Mouse (Mus musculus): ENCODE measurements around the gene Mtnr1a. TPM values are rescaled to one million over a fixed set of nuclear protein-coding genes. Genes with fewer than 3 reads are reported as not detected.
A peak's percentile ranks its signal among the peaks of the same experiment; 100 is the strongest.

Gene Mtnr1a
- polyA plus RNA-seq, 1 experiment from 2014 or later, result 0.63 TPM

DNA sequence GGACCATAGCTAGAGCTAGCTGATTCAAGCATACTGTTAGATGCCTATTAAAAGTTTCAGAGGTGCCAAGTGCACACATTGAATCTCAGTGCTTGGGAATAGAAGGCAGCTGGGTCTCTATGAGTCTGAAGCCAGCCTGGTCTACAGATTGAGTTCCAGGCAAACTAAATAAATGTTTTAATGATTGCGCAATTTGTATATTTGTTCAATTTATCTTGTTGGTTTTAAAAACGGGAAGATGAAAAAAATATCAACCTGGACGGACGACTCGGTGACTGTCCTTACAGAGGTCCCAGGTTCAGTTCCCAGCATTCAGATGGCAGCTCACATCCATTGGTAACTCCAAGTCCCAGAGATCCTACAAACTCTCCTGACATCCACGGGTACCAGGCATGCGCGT, 2.0 kb downstream of the Mtnr1a start:
- no peak for ATAC-seq (ENCODE audit: low FRiP score)
- Histone ChIP-seq H3K27ac (ENCODE audit: low read depth, low read length) (no peak overlapping the region), H3K9me3 (ENCODE audit: control insufficient read depth, low read length) (no peaks in the 10 kb centered on the region), H3K4me3 (ENCODE audit: low read depth, low read length) (no peak overlapping the region), H3K9ac (ENCODE audit: low read length) (no peak overlapping the region), H3K36me3 (ENCODE audit: control insufficient read depth, insufficient read depth, low read length) (no peaks in the 10 kb centered on the region), H3K4me2 (no peak overlapping the region), H3K4me1 (ENCODE audit: control insufficient read depth, insufficient read depth, low read length) (peaks cover 3% of the 10 kb centered on the region; the same call in 1 of the 2 replicates), H3K27me3 (ENCODE audit: control insufficient read depth, insufficient read depth, low read length) (peaks cover 2% of the 10 kb centered on the region; the same call in 1 of the 2 replicates)
- 94% methylated on average over 8 of the region's 8 CpGs for WGBS
- DNase-seq (ENCODE audit: low spot score, missing footprints), result no peak

- WGBS, result 81% methylated on average over 3 of the region's 3 CpGs
Observed at GRCm38 (mm10) chr8:45080850-45081249, 11.9 kb downstream of the Mtnr1a start.

DNA sequence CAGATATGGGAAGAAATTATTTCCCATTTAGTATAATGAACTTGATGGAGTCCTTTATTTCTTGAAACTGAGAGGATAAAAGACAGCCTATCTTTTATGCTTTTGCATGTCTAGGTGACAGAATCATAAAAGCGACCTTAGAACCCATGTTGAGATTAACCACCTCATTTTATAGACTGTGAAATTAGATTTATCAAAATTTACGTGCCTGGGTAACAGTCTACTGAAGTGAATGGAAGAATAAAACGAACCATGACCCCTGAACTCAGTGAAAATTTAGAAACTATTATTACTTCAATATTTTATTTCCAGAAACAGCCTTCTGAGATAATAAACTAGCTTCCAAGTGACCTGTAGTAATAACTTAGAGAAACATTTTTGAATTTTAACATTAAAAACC, 24.7 kb downstream of the Mtnr1a start:
- Histone ChIP-seq H3K9me3 (ENCODE audit: control insufficient read depth, low read length) (no peaks in the 10 kb centered on the region), H3K4me1 (ENCODE audit: control insufficient read depth, insufficient read depth, low read length) (no peaks in the 10 kb centered on the region), H3K4me3 (ENCODE audit: low read depth, low read length) (no peak overlapping the region), H3K36me3 (ENCODE audit: control insufficient read depth, insufficient read depth, low read length) (no peaks in the 10 kb centered on the region), H3K4me2 (no peak overlapping the region), H3K9ac (ENCODE audit: low read length) (no peak overlapping the region), H3K27ac (ENCODE audit: low read depth, low read length) (no peak overlapping the region), H3K27me3 (ENCODE audit: control insufficient read depth, insufficient read depth, low read length) (no peaks in the 10 kb centered on the region)
- no peak for DNase-seq (ENCODE audit: low spot score, missing footprints)
- 81% methylated on average over 3 of the region's 3 CpGs for WGBS
- ATAC-seq (ENCODE audit: low FRiP score), result no peak

More at GRCm38 (mm10) chr8:45080850-45081249, 11.9 kb downstream of the Mtnr1a start:
- DNase-seq (ENCODE audit: low spot score, missing footprints) (no peak), ATAC-seq (ENCODE audit: low FRiP score) (no peak)
- Histone ChIP-seq H3K4me2 (no peak overlapping the region), H3K4me3 (ENCODE audit: low read depth, low read length) (no peak overlapping the region), H3K9ac (ENCODE audit: low read length) (no peak overlapping the region), H3K27me3 (ENCODE audit: control insufficient read depth, insufficient read depth, low read length) (no peaks in the 10 kb centered on the region), H3K27ac (ENCODE audit: low read depth, low read length) (no peak overlapping the region), H3K4me1 (ENCODE audit: control insufficient read depth, insufficient read depth, low read length) (no peaks in the 10 kb centered on the region), H3K36me3 (ENCODE audit: control insufficient read depth, insufficient read depth, low read length) (no peaks in the 10 kb centered on the region), H3K9me3 (ENCODE audit: control insufficient read depth, low read length) (no peaks in the 10 kb centered on the region)

- H3K27me3 ChIP-seq (ENCODE audit: control insufficient read depth, insufficient read depth, low read length), result no peaks in the 10 kb centered on the region
- peak overlapping the region; percentile 9; the same call in 1 of the 2 replicates for H3K4me3 ChIP-seq (ENCODE audit: low read depth, low read length)
- ATAC-seq (ENCODE audit: low FRiP score), result peak; percentile 50
- no peak overlapping the region for H3K9ac ChIP-seq (ENCODE audit: low read length)
- peak; percentile 92 for DNase-seq (ENCODE audit: low spot score, missing footprints)
- WGBS, result 35% methylated on average over 13 of the region's 13 CpGs
- H3K27ac ChIP-seq (ENCODE audit: low read depth, low read length), result no peak overlapping the region
- H3K4me1 ChIP-seq (ENCODE audit: control insufficient read depth, insufficient read depth, low read length), result peaks cover 4% of the 10 kb centered on the region; the same call in 1 of the 2 replicates
- H3K9me3 ChIP-seq (ENCODE audit: control insufficient read depth, low read length), result no peaks in the 10 kb centered on the region
- H3K4me2 ChIP-seq, result peak overlapping the region; percentile 42
- no peaks in the 10 kb centered on the region for H3K36me3 ChIP-seq (ENCODE audit: control insufficient read depth, insufficient read depth, low read length)
Observed at GRCm38 (mm10) chr8:45109371-45110063, 40.6 kb downstream of the Mtnr1a start.

DNA sequence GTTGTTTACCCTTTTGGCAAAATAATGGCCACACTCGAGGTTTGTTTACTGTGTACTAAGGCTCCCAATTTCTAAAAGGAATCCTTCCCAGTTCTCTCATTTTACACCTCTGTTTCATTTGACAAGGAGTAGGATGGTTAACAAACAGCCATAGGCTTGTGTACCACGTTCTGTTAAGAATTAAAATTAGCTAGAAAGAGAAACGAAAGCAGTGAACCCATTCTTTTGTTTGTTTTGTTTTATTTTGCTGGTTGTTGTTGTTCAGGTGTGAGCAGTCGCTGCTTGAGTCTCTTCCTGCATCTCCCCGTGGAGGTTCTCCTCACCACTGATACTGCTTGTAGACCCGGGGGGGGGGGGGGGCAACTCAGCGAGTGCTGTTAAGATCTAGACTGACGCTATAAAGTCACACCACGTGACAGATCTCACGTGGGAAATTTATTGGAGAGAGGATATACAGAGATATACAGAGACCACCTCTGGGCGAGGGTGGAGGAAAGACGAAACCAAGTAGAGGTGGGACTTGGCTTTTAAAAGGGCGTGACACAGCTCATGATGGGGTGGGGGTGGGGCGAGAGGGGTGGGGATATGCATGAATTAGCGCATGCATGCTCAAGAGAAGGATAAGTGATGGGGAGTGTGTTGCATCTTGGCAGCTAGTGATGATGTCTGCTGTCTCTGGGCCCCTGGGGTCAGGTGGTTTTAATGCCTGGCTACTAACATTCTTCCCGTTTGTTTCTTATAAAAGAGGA, 41.3 kb downstream of the Mtnr1a start:
- 13% methylated on average over 16 of the region's 16 CpGs for WGBS

GRCm38 (mm10) chr8:45110813-45111104, 41.8 kb downstream of the Mtnr1a start:
- Histone ChIP-seq H3K9me3 (ENCODE audit: control insufficient read depth, low read length) (no peaks in the 10 kb centered on the region), H3K4me1 (ENCODE audit: control insufficient read depth, insufficient read depth, low read length) (peaks cover 4% of the 10 kb centered on the region; the same call in 1 of the 2 replicates), H3K4me2 (no peak overlapping the region; the same call in 1 of the 2 replicates), H3K9ac (ENCODE audit: low read length) (no peak overlapping the region), H3K27ac (ENCODE audit: low read depth, low read length) (no peak overlapping the region), H3K27me3 (ENCODE audit: control insufficient read depth, insufficient read depth, low read length) (no peaks in the 10 kb centered on the region), H3K36me3 (ENCODE audit: control insufficient read depth, insufficient read depth, low read length) (no peaks in the 10 kb centered on the region), H3K4me3 (ENCODE audit: low read depth, low read length) (no peak overlapping the region)
- DNase-seq (ENCODE audit: low spot score, missing footprints) (no peak), ATAC-seq (ENCODE audit: low FRiP score) (no peak)
- 51% methylated on average over 5 of the region's 5 CpGs for WGBS

More for the DNA sequence above, 41.3 kb downstream of the Mtnr1a start:
- Histone ChIP-seq H3K9me3 (ENCODE audit: control insufficient read depth, low read length) (no peaks in the 10 kb centered on the region), H3K4me1 (ENCODE audit: control insufficient read depth, insufficient read depth, low read length) (peaks cover 4% of the 10 kb centered on the region; the same call in 1 of the 2 replicates), H3K9ac (ENCODE audit: low read length) (no peak overlapping the region), H3K27me3 (ENCODE audit: control insufficient read depth, insufficient read depth, low read length) (no peaks in the 10 kb centered on the region), H3K27ac (ENCODE audit: low read depth, low read length) (no peak overlapping the region), H3K4me3 (ENCODE audit: low read depth, low read length) (peak overlapping the region; percentile 9; the same call in 1 of the 2 replicates), H3K4me2 (peak overlapping the region; percentile 42), H3K36me3 (ENCODE audit: control insufficient read depth, insufficient read depth, low read length) (no peaks in the 10 kb centered on the region)
- no peak for DNase-seq (ENCODE audit: low spot score, missing footprints)
- ATAC-seq (ENCODE audit: low FRiP score), result peak; percentile 70; the same call in 1 of the 2 replicates

DNA sequence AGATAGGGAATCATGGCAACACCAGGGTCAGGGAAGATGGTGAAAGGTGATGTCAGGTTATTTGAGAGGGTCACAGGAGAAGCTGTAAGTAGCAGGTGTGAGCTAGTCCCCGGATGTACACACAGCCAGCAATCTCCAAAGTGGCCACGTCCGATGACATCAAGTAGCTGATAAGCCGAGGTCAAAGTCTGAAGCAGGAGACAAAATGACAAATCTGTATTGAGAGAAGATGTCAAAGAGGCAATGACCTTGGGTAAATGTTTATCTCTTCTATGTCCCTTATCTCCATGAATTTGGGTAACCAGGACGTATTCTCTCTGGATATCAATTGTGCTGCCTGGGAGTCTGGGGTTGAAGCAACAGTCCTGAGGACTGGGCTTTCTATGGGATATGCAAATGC, 42.9 kb downstream of the Mtnr1a start:
- H3K9me3 ChIP-seq (ENCODE audit: control insufficient read depth, low read length), result no peaks in the 10 kb centered on the region
- WGBS, result 79% methylated on average over 5 of the region's 5 CpGs
- no peak for ATAC-seq (ENCODE audit: low FRiP score)
- peaks cover 4% of the 10 kb centered on the region; the same call in 1 of the 2 replicates for H3K4me1 ChIP-seq (ENCODE audit: control insufficient read depth, insufficient read depth, low read length)
- H3K9ac ChIP-seq (ENCODE audit: low read length), result no peak overlapping the region
- no peak overlapping the region for H3K4me2 ChIP-seq
- no peak overlapping the region for H3K4me3 ChIP-seq (ENCODE audit: low read depth, low read length)
- DNase-seq (ENCODE audit: low spot score, missing footprints), result no peak
- no peaks in the 10 kb centered on the region for H3K36me3 ChIP-seq (ENCODE audit: control insufficient read depth, insufficient read depth, low read length)
- no peaks in the 10 kb centered on the region for H3K27me3 ChIP-seq (ENCODE audit: control insufficient read depth, insufficient read depth, low read length)
- H3K27ac ChIP-seq (ENCODE audit: low read depth, low read length), result no peak overlapping the region

GRCm38 (mm10) chr8:45117588-45117987, 48.7 kb downstream of the Mtnr1a start:
- Histone ChIP-seq H3K27ac (ENCODE audit: low read depth, low read length) (no peak overlapping the region), H3K4me1 (ENCODE audit: control insufficient read depth, insufficient read depth, low read length) (no peaks in the 10 kb centered on the region), H3K9ac (ENCODE audit: low read length) (no peak overlapping the region), H3K4me2 (no peak overlapping the region), H3K9me3 (ENCODE audit: control insufficient read depth, low read length) (no peaks in the 10 kb centered on the region), H3K36me3 (ENCODE audit: control insufficient read depth, insufficient read depth, low read length) (no peaks in the 10 kb centered on the region), H3K4me3 (ENCODE audit: low read depth, low read length) (no peak overlapping the region), H3K27me3 (ENCODE audit: control insufficient read depth, insufficient read depth, low read length) (no peaks in the 10 kb centered on the region)
- no peak for DNase-seq (ENCODE audit: low spot score, missing footprints)
- ATAC-seq (ENCODE audit: low FRiP score), result no peak
- 84% methylated on average over 3 of the region's 3 CpGs for WGBS

DNA sequence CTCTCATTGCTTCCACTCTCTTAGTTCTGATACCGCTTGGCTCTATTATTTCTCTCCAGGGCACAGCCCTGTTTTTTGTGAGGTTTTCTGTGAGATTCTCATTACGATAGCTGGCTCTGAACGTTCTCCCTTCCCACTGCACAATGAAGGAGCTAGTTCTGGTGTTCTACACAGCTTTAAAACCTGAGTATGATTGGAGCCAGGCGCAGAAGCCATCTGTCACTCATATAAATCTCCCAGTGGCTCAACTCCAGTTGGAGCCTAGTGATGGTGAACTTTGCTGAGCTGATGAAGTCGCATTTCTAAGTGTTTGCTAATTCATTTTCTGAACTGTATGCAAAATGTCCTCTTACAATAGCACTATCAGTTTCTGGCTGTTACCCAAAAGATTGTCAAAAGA, 56.7 kb downstream of the Mtnr1a start:
- DNase-seq (ENCODE audit: low spot score, missing footprints), result no peak
- no peaks in the 10 kb centered on the region for H3K4me1 ChIP-seq (ENCODE audit: control insufficient read depth, insufficient read depth, low read length)

More for the DNA sequence above, 56.7 kb downstream of the Mtnr1a start:
- H3K36me3 ChIP-seq (ENCODE audit: control insufficient read depth, insufficient read depth, low read length), result no peaks in the 10 kb centered on the region
- no peak for ATAC-seq (ENCODE audit: low FRiP score)
- WGBS, result 85% methylated on average over 5 of the region's 5 CpGs
- no peak overlapping the region for H3K9ac ChIP-seq (ENCODE audit: low read length)
- H3K4me3 ChIP-seq (ENCODE audit: low read depth, low read length), result no peak overlapping the region
- no peaks in the 10 kb centered on the region for H3K27me3 ChIP-seq (ENCODE audit: control insufficient read depth, insufficient read depth, low read length)
- no peaks in the 10 kb centered on the region for H3K9me3 ChIP-seq (ENCODE audit: control insufficient read depth, low read length)
- no peak overlapping the region for H3K27ac ChIP-seq (ENCODE audit: low read depth, low read length)
- H3K4me2 ChIP-seq, result no peak overlapping the region

Data from midbrain, embryonic 11.5 days (tissue).